Mouse (Mus musculus): ENCODE results near the gene Ucn2.

Ucn2 gene

DNA sequence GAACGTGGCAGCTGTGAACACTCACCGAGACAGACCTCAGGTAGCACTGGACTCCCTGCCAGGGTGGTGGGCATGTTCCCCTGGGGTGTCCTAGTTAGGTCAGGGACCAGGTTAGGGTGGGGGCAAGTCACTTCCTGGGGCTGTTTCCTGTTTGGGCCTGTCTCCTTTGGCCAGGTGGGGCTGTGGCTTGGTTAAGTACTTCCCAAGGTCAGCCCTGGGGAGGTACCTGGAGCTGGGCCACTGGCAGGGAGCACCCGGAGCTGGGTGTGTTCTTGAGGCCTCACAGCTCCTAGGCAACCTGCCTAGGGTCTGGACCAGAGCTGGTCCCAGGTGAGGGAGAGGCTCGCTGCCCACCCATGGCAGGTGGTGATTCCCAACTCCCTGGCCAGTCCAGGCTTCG, 43.1 kb downstream of the Ucn2 start:
- no peak for DNase-seq (ENCODE audit: extremely low read depth, low read depth, low spot score)

DNA sequence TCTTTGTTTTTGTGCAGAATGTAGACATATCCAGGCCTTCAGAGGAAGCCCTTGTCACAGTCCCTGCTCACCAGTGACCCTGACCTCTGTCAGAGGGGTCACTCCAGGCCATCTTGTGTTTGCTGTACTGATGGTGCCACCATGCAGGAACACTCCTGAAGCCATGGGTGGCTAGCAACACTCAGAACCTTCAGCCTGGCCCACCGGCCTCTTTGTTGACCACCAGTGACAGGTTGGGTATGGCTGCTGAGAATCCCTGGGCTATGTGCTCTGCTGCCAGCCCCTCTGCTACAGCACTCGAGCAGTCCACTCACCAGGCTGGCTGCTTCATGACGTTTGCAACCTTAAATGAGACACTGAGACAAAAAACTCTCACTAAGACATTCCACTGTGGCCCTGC, 44.5 kb downstream of the Ucn2 start:
- no peak for DNase-seq (ENCODE audit: extremely low read depth, low read depth, low spot score)

DNA sequence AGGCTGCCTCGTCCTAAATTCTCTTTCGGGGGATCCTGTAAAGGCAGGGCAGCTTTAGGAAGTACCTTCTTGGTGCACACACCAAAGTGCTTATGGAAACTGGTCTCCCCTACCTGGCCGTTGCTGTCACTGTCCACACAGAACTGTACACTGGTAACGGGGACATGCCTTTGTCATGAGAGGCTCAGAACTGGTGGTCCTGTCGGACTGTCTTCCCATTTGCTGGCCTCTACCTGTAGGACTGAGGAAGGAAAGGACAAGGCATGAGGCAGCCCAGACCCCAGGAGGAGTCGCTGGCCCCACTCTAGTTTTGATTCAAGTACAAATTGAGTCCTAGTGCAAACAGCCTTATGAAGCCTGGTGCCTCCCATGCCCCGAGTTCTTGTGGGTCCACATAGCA, 45.2 kb downstream of the Ucn2 start:
- no peak for DNase-seq (ENCODE audit: extremely low read depth, low read depth, low spot score)

DNA sequence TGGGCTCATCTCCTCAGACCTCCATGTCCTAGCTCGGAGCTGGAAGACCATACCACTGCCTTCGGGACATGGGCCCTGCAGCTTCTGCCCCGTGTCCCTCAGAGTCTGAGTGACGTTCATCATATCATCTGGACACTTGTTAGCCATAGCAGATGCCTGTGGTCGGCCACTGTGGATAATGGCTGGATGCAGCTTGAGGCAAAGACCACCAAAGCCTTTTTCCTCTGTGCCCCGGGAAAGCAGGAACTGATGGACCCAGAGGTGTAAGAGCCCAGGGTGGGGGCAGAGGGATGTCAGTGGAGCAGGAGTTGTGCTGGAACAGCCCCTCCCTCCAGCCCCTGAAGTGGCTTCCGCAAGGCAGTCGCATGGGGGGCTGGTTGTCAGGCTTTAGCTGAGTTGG, 45.9 kb downstream of the Ucn2 start:
- no peak for DNase-seq (ENCODE audit: extremely low read depth, low read depth, low spot score)

DNA sequence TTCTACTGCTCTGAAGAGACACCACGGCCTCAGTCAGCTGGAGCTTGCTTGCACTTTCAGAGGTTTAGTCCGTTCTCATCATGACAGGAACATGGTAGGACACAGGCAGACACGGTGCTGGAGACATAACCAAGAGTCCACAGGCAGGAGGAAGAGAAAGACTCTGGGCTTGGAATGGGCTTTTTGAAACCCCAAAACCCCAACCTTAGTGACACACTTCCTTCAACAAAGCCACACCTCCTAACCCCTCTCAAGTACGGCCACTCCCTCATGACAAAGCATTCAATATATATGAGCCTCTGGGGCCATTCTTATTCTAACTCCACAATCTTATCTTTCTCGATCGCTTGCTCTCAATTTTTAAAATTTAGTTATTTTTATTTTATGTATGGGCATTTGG, 46.6 kb downstream of the Ucn2 start:
- DNase-seq (ENCODE audit: extremely low read depth, low read depth, low spot score), result no peak

Data from fat pad, adult 2 months (tissue).